Mouse (Mus musculus) ES-E14 (cell line): ENCODE data around the gene Ube2a.

ENCODE experiments used
- HCFC1 ChIP-seq: IDR thresholded peaks from 2 replicates; pipeline ENCODE4 v1.6.1; 2012; ENCODE audit warnings: low read length, inconsistent platforms, borderline replicate concordance; ENCODE audit not compliant: insufficient read depth
- ZNF384 ChIP-seq: IDR thresholded peaks from 2 replicates; pipeline ENCODE4 v1.6.1; 2012; ENCODE audit warnings: low read depth, low read length, inconsistent platforms

DNA sequence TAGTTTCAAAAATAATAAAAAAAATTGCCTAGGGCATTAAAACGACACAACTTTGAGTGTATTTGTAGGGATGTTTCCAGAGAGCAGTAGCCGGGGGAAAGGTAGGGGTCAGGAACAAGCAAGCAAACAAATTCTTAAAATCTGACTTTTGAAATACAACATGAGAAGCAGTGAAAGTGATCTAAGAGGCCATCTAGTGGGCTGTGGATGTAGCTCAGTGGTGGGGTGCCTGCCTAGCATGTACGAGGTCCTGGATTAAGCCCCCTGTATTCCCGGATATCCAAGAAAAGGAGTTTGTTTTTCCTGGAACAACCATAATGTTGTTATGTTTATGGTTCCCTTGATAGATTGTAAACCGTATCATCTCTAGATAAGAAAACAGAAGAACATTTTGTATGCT lies 32.8 kb downstream of the Ube2a start:
- TF ChIP-seq HCFC1 (no peak), ZNF384 (no peak)
